Mouse (Mus musculus): Measurements from ENCODE around the gene Gm5580. TPM values are rescaled to one million over a fixed set of nuclear protein-coding genes. Genes with fewer than 3 reads are reported as not detected.
"Not testable (repeated sequence)": the region's sequence is repeated elsewhere in the genome, so short reads cannot be mapped to it uniquely, and the experiment has no call there.

Gene Gm5580
- polyA plus RNA-seq (2014; fragmentation: Nextera tagmentation; extraction: Ambion mirVana), result 0.33 and 0.56 TPM in 2 replicates

DNA sequence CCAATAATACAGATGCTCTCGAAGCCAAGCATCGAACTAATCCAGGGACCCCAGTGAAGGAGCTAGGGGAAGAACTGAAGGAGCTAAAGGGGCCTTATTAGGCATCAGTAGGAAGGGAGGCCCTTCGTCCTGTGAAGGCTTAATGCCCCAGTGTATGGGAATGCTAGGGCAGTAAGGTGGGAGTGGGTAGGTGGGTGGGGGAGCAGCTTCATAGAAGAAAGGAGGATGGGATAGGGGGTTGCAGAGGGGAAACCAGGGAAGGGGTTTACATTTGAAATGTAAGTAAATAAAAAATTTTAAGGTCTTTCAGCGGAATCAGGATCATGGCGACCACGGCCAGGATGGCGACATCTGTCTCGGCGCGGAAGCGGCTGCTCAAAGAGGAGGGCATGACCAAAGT, at the start of gene Gm5580:
TSS of gene Gm5580 (plus strand) at position 301 of the 400 bp plus-strand sequence.
- 87% methylated on average over 11 of the region's 11 CpGs for WGBS
- H3K27me3 ChIP-seq (replicated peaks; ENCODE audit: control insufficient read depth, insufficient read depth, low read length); H3K9ac ChIP-seq (ENCODE audit: low read depth, low read length); H3K4me3 ChIP-seq (ENCODE audit: low read depth, low read length); H3K4me2 ChIP-seq; ATAC-seq (replicated peaks; ENCODE audit: low FRiP score); H3K4me1 ChIP-seq (replicated peaks; ENCODE audit: control insufficient read depth, insufficient read depth, low read length); H3K9me3 ChIP-seq (ENCODE audit: control insufficient read depth, low read length); H3K36me3 ChIP-seq (ENCODE audit: control insufficient read depth, insufficient read depth, low read length); DNase-seq (ENCODE audit: low spot score); H3K27ac ChIP-seq (ENCODE audit: low read depth, low read length): not testable (repeated sequence)

DNA sequence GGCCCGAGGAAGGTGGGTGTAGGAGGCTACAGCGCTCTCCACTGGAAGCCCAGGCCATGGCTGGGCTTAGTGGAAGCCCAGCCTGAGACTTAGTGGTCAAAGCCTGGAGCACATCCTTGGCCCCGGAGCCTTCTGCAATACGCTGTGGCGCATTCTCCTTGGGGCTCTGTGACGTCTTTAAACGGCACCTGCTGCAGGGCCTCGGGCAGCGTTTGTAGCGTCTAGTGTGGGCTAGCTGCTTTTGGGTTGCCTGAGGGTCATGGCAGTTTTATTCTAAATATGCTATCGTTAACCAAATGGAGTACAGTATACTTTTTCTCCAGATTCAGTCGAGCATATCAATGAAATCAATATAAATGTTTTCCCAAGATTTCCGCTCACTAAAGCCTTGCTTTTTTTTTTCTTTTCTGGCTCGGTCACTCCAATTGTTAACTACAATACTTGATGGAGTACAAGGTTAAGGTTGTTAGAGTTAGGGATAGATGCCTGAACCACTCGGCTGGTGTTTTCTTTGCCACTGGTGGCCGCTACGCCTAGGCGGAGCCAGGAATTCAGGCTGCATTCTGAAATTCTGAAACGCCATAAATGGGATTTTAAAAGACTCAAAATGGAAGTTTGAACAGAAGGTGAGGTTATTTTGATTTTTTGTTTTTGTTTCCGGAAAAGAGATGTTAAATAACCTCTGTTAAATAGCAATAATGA, 44.5 kb upstream of the Gm5580 start, which contains the start of gene Olfr212:
TSS of gene Olfr212 (plus strand) at position 215 of the 702 bp plus-strand sequence.
- not testable (repeated sequence) for DNase-seq (ENCODE audit: low spot score); H3K4me3 ChIP-seq (ENCODE audit: low read depth, low read length); ATAC-seq (replicated peaks; ENCODE audit: low FRiP score); H3K27me3 ChIP-seq (replicated peaks; ENCODE audit: control insufficient read depth, insufficient read depth, low read length); H3K36me3 ChIP-seq (ENCODE audit: control insufficient read depth, insufficient read depth, low read length); H3K4me1 ChIP-seq (replicated peaks; ENCODE audit: control insufficient read depth, insufficient read depth, low read length); H3K9ac ChIP-seq (ENCODE audit: low read depth, low read length); H3K4me2 ChIP-seq; H3K27ac ChIP-seq (ENCODE audit: low read depth, low read length)
- H3K9me3 ChIP-seq (ENCODE audit: control insufficient read depth, low read length), result peaks cover 12% of the 10 kb centered on the region; the same call in 1 of the 2 replicates
- WGBS, result 87% methylated on average over 19 of the region's 20 CpGs

DNA sequence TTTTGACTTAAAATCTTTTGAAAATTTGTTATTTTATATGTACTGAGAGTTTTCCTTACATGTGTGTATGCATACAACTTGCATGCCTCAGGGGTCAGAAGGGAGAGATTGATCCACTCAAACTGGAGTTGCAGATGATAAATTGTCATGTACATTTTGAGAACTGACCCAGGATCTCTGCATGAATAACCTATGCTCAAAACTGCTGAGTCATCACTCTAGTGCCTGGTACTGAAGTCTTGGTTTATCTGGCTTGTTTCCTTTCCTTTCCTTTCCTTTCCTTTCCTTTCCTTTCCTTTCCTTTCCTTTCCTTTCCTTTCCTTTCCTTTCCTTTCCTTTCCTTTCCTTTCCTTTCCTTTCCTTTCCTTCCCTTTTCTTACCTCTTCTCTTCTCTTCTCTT, 36.1 kb upstream of the Gm5580 start:
- Histone ChIP-seq H3K4me1 (replicated peaks; ENCODE audit: control insufficient read depth, insufficient read depth, low read length) (no peaks in the 10 kb centered on the region), H3K9ac (ENCODE audit: low read depth, low read length) (no peak overlapping the region), H3K36me3 (ENCODE audit: control insufficient read depth, insufficient read depth, low read length) (no peaks in the 10 kb centered on the region), H3K27ac (ENCODE audit: low read depth, low read length) (no peak overlapping the region), H3K9me3 (ENCODE audit: control insufficient read depth, low read length) (no peaks in the 10 kb centered on the region), H3K4me2 (no peak overlapping the region), H3K27me3 (replicated peaks; ENCODE audit: control insufficient read depth, insufficient read depth, low read length) (no peaks in the 10 kb centered on the region), H3K4me3 (ENCODE audit: low read depth, low read length) (no peak overlapping the region)
- DNase-seq (ENCODE audit: low spot score) (no peak), ATAC-seq (replicated peaks; ENCODE audit: low FRiP score) (no peak)

DNA sequence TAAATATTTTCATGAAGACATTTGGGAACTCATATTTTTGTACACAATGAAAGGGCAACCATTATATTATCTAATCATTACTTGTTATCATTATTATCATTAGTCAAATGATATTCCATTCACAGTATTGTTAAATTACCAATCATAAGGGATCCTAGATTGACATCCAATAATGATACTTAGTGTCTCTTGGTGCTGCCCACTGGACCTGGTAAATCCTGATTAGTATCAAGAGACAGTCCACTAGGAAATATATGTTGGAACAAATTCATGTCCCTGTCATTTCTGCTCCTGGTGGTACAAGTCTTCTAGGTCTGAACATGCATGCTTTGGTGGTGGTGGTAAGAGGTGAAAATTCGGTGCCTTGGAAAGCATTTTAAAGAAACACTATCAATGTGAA, 12.8 kb upstream of the Gm5580 start, which contains the start of gene Olfr213:
TSS of gene Olfr213 (plus strand) at position 301 of the 400 bp plus-strand sequence.
- DNase-seq (ENCODE audit: low spot score) (no peak), ATAC-seq (replicated peaks; ENCODE audit: low FRiP score) (no peak)
- H3K9me3 ChIP-seq (ENCODE audit: control insufficient read depth, low read length), result no peaks in the 10 kb centered on the region
- H3K4me3 ChIP-seq (ENCODE audit: low read depth, low read length), result no peak within 1 kb of the TSS
- no peaks in the 10 kb centered on the region for H3K27me3 ChIP-seq (replicated peaks; ENCODE audit: control insufficient read depth, insufficient read depth, low read length)
- no peaks in the 10 kb centered on the region for H3K36me3 ChIP-seq (ENCODE audit: control insufficient read depth, insufficient read depth, low read length)
- 67% methylated on average over 1 of the region's 1 CpGs for WGBS
- no peaks in the 10 kb centered on the region for H3K4me1 ChIP-seq (replicated peaks; ENCODE audit: control insufficient read depth, insufficient read depth, low read length)
- no peak within 1 kb of the TSS for H3K4me2 ChIP-seq
- H3K27ac ChIP-seq (ENCODE audit: low read depth, low read length), result no peak within 1 kb of the TSS
- no peak within 1 kb of the TSS for H3K9ac ChIP-seq (ENCODE audit: low read depth, low read length)

DNA sequence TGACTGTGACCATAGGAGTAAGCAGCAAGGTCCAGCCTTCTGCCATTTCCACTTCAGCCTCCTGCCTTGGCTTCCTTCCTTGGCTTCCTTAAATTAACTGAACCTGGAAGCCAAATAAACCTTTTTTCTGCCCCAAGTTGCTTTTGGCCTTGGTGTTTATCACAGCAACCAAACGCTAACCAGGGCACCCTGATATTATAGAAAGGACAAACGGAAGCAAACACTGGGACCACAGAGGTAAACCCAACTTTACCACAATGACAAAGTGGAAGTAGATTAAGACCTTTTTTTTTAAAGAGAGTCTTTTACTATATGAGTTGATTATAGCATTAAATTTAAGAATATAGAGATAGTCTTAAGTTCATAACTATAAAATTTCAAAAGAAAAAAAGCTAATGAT, 8.4 kb upstream of the Gm5580 start:
- Histone ChIP-seq H3K9me3 (ENCODE audit: control insufficient read depth, low read length) (no peaks in the 10 kb centered on the region), H3K36me3 (ENCODE audit: control insufficient read depth, insufficient read depth, low read length) (no peaks in the 10 kb centered on the region), H3K4me1 (replicated peaks; ENCODE audit: control insufficient read depth, insufficient read depth, low read length) (no peaks in the 10 kb centered on the region), H3K4me3 (ENCODE audit: low read depth, low read length) (no peak overlapping the region), H3K4me2 (no peak overlapping the region), H3K27ac (ENCODE audit: low read depth, low read length) (no peak overlapping the region), H3K27me3 (replicated peaks; ENCODE audit: control insufficient read depth, insufficient read depth, low read length) (no peaks in the 10 kb centered on the region), H3K9ac (ENCODE audit: low read depth, low read length) (no peak overlapping the region)
- WGBS, result 59% methylated on average over 2 of the region's 2 CpGs
- DNase-seq (ENCODE audit: low spot score) (no peak), ATAC-seq (replicated peaks; ENCODE audit: low FRiP score) (no peak)

DNA sequence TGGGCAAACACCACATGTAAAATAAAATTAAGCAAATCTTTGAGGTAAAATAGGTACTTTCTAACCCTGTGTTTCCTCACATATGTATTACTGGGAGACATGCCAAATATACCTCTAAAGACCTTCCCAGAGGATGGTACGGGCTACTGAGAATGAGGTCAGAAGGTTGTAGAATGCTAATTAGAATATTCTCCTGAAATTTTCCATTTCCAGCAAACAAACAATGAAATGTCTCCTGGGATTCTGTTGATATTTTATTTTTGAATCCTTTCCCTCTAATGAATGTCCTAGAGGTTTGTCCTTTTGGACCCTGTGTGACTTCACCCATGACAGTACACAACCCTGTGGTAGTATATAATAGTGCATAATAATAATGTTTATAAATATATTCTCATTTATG, 3.0 kb downstream of the Gm5580 start, which contains the start of gene Olfr214:
TSS of gene Olfr214 (plus strand) at position 301 of the 400 bp plus-strand sequence.
- Histone ChIP-seq H3K9ac (ENCODE audit: low read depth, low read length) (no peak within 1 kb of the TSS), H3K4me1 (replicated peaks; ENCODE audit: control insufficient read depth, insufficient read depth, low read length) (no peaks in the 10 kb centered on the region), H3K27ac (ENCODE audit: low read depth, low read length) (no peak within 1 kb of the TSS), H3K9me3 (ENCODE audit: control insufficient read depth, low read length) (no peaks in the 10 kb centered on the region), H3K27me3 (replicated peaks; ENCODE audit: control insufficient read depth, insufficient read depth, low read length) (no peaks in the 10 kb centered on the region), H3K4me2 (no peak within 1 kb of the TSS), H3K36me3 (ENCODE audit: control insufficient read depth, insufficient read depth, low read length) (no peaks in the 10 kb centered on the region), H3K4me3 (ENCODE audit: low read depth, low read length) (no peak within 1 kb of the TSS)
- WGBS, result 84% methylated on average over 1 of the region's 1 CpGs
- ATAC-seq (replicated peaks; ENCODE audit: low FRiP score) (no peak), DNase-seq (ENCODE audit: low spot score) (no peak)

DNA sequence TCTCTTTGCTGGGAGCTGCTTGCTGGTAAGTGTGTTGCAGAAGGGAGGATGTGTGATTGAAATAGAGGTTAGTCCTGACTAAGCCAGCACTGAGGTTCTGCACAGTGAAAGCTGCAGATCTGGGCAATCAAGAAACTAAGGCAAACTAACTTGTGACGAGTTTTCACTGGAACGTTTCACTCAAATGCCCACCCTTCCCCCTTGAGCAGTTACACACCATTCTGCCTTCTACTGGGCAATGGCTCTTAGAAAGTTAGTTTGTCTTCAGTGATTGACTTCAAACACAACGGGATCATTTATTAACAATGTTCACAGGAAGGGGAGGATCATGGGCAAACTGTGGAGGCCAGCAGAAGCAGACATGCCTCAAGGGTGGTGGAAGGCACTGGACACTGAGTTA, 4.0 kb downstream of the Gm5580 start:
- no peaks in the 10 kb centered on the region for H3K36me3 ChIP-seq (ENCODE audit: control insufficient read depth, insufficient read depth, low read length)
- no peak overlapping the region for H3K27ac ChIP-seq (ENCODE audit: low read depth, low read length)
- 66% methylated on average over 3 of the region's 3 CpGs for WGBS
- ATAC-seq (replicated peaks; ENCODE audit: low FRiP score) (no peak), DNase-seq (ENCODE audit: low spot score) (no peak)
- no peak overlapping the region for H3K4me3 ChIP-seq (ENCODE audit: low read depth, low read length)
- H3K9ac ChIP-seq (ENCODE audit: low read depth, low read length), result no peak overlapping the region
- H3K9me3 ChIP-seq (ENCODE audit: control insufficient read depth, low read length), result no peaks in the 10 kb centered on the region
- no peaks in the 10 kb centered on the region for H3K4me1 ChIP-seq (replicated peaks; ENCODE audit: control insufficient read depth, insufficient read depth, low read length)
- H3K27me3 ChIP-seq (replicated peaks; ENCODE audit: control insufficient read depth, insufficient read depth, low read length), result no peaks in the 10 kb centered on the region
- H3K4me2 ChIP-seq, result no peak overlapping the region

DNA sequence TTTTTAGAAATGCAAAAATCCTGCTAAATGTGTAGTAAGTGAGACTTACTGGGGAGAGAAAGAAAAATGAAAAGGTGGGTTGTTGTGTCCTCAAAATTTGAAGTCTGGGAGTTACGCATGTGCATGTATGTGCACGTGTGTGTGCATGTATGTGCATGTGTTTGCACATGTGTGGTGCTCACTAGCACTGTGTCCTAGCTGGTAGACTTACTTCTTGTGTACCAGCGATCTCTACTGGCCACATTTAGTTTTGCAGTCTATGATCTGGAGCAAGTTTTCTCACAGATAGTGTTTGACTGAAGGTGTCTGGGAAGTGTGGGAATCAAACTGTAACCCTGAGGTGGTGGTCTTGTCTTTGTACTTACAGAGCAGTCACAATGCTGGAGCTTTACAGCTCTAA, 18.9 kb downstream of the Gm5580 start:
- no peaks in the 10 kb centered on the region for H3K9me3 ChIP-seq (ENCODE audit: control insufficient read depth, low read length)
- H3K4me3 ChIP-seq (ENCODE audit: low read depth, low read length), result no peak overlapping the region
- 17% methylated on average over 3 of the region's 3 CpGs for WGBS
- no peaks in the 10 kb centered on the region for H3K36me3 ChIP-seq (ENCODE audit: control insufficient read depth, insufficient read depth, low read length)
- DNase-seq (ENCODE audit: low spot score) (no peak), ATAC-seq (replicated peaks; ENCODE audit: low FRiP score) (peak; percentile 57; the same call in 1 of the 2 replicates)
- no peaks in the 10 kb centered on the region for H3K27me3 ChIP-seq (replicated peaks; ENCODE audit: control insufficient read depth, insufficient read depth, low read length)
- no peaks in the 10 kb centered on the region for H3K4me1 ChIP-seq (replicated peaks; ENCODE audit: control insufficient read depth, insufficient read depth, low read length)
- H3K27ac ChIP-seq (ENCODE audit: low read depth, low read length), result no peak overlapping the region
- H3K4me2 ChIP-seq, result no peak overlapping the region
- no peak overlapping the region for H3K9ac ChIP-seq (ENCODE audit: low read depth, low read length)

DNA sequence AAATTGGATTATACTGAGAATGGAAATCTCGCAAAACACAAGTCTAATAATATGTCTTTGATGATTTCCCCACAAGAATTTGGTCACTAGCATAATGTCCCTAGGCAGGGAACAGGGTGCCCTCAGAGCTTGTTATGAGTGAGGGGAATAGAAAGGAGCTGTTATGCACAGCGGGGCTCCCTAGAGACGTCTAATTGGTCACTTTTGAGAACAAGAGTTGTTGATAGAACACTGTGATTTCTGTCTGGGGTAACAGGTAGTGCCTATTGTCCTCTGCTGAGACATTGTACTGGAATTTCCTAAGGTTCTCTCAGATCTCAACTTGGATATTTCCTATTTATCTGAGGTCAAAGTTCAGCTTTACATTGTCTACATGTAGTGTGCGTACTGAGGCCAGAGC, 33.2 kb downstream of the Gm5580 start, which contains the start of gene Olfr215:
TSS of gene Olfr215 (minus strand) at position 101 of the 400 bp plus-strand sequence.
- H3K27ac ChIP-seq (ENCODE audit: low read depth, low read length), result no peak within 1 kb of the TSS
- 82% methylated on average over 4 of the region's 4 CpGs for WGBS
- H3K9ac ChIP-seq (ENCODE audit: low read depth, low read length), result no peak within 1 kb of the TSS
- no peaks in the 10 kb centered on the region for H3K27me3 ChIP-seq (replicated peaks; ENCODE audit: control insufficient read depth, insufficient read depth, low read length)
- no peak for ATAC-seq (replicated peaks; ENCODE audit: low FRiP score)
- no peaks in the 10 kb centered on the region for H3K9me3 ChIP-seq (ENCODE audit: control insufficient read depth, low read length)
- no peak within 1 kb of the TSS for H3K4me2 ChIP-seq
- no peak for DNase-seq (ENCODE audit: low spot score)
- H3K36me3 ChIP-seq (ENCODE audit: control insufficient read depth, insufficient read depth, low read length), result no peaks in the 10 kb centered on the region
- H3K4me1 ChIP-seq (replicated peaks; ENCODE audit: control insufficient read depth, insufficient read depth, low read length), result no peaks in the 10 kb centered on the region
- H3K4me3 ChIP-seq (ENCODE audit: low read depth, low read length), result no peak within 1 kb of the TSS

All from liver, embryonic 11.5 days (tissue).